Mouse (Mus musculus) spleen, adult 2 months (tissue): ENCODE data around the gene Tmprss5. TPM values are rescaled to one million over a fixed set of nuclear protein-coding genes. Genes with fewer than 3 reads are reported as not detected.

Experiments
- DNase-seq, 2 experiments: peaks; one replicate each; pipeline versions ENCODE4 v3.0.0 to v3.0.0-alpha.2; 2012 to 2021; ENCODE audit warnings: low spot score in 2 of 2, low read depth in 1 of 2
- H3K27ac ChIP-seq: fragments of 200-500 bp; 2 replicates; pipeline ENCODE4 v1.5.1; 2012; ENCODE audit warnings: low read length, inconsistent platforms; ENCODE audit not compliant: insufficient read depth
- H3K27me3 ChIP-seq: fragments of 200-500 bp; 2 replicates; pipeline ENCODE4 v1.6.1; 2012; ENCODE audit warnings: mild to moderate bottlenecking, moderate library complexity, low read length, inconsistent platforms; ENCODE audit not compliant: control insufficient read depth, insufficient read depth
- H3K36me3 ChIP-seq: fragments of 200-500 bp; 2 replicates; pipeline ENCODE4 v1.6.1; 2012; ENCODE audit warnings: mild to moderate bottlenecking, low read length, inconsistent platforms; ENCODE audit not compliant: control insufficient read depth, insufficient read depth
- H3K4me1 ChIP-seq: fragments of 200-500 bp; 2 replicates; pipeline ENCODE4 v1.6.1; 2011; ENCODE audit warnings: inconsistent platforms; ENCODE audit not compliant: control insufficient read depth, insufficient read depth, insufficient read length
- H3K4me3 ChIP-seq: fragments of 200-500 bp; 2 replicates; pipeline ENCODE4 v1.5.1; 2011; ENCODE audit warnings: mild to moderate bottlenecking, inconsistent platforms; ENCODE audit not compliant: insufficient read depth, insufficient read length; ENCODE audit errors: extremely low read depth
- CTCF ChIP-seq: fragments of 200-500 bp; IDR thresholded peaks from 2 replicates; pipeline ENCODE4 v1.5.1; 2011; ENCODE audit warnings: mild to moderate bottlenecking, inconsistent platforms; ENCODE audit not compliant: insufficient read depth, insufficient read length, insufficient replicate concordance; ENCODE audit errors: extremely low read depth
- POLR2A ChIP-seq: fragments of 200-500 bp; IDR thresholded peaks from 2 replicates; pipeline ENCODE4 v1.6.1; 2011; ENCODE audit warnings: low read depth, low read length, inconsistent platforms
- WGBS: fragments of 180-500 bp; shearing (Covaris S2); methylation state at CpG from one replicate; pipeline ENCODE4 v1.1.7; 2018; 5-methylcytosine and 5-hydroxymethylcytosine counted together
- polyA plus RNA-seq: library from polyadenylated mRNA; depleted of rRNA; stranded (reverse); fragments of >200 nt; gene quantifications from 2 replicates; pipeline ENCODE4 v1.2.3, GENCODE M21; 2012; rRNA removed

Gene Tmprss5
- polyA plus RNA-seq, 1 experiment = 0.20 TPM

DNA sequence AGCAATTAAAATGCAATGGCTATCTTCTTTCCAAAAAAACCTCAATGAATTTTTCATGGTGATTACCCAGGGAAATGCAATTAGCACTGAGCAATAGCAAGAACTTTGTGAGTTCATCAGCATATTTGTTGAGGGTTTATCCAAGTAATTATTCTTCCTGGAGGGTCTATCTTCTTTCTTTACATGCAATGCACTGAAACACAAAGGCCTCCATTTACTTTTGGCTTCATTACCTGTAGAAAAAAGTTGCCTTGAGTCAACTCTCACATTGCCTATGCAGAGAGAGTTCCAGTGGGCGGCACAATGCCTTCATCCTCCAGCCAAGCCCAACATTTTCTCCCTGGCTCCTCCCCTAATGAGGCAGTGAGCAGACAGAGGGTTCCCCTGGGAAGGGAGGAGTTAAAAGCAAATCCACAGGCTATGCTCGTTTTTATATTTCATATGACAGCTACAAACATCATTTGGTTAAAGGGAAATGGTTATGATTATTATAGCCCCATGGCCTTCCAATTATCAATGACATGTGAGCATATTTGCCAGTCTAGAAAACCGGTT, 37.3 kb downstream of the Tmprss5 start:
- Histone ChIP-seq H3K27ac (no peak overlapping the region), H3K36me3 (no peaks in the 10 kb centered on the region), H3K4me1 (no peaks in the 10 kb centered on the region), H3K27me3 (no peaks in the 10 kb centered on the region), H3K4me3 (no peak overlapping the region)
- DNase-seq = no peak
- WGBS = 54% methylated on average over 3 of the region's 3 CpGs
- no peak for TF ChIP-seq POLR2A
- TF ChIP-seq CTCF = no peak

DNA sequence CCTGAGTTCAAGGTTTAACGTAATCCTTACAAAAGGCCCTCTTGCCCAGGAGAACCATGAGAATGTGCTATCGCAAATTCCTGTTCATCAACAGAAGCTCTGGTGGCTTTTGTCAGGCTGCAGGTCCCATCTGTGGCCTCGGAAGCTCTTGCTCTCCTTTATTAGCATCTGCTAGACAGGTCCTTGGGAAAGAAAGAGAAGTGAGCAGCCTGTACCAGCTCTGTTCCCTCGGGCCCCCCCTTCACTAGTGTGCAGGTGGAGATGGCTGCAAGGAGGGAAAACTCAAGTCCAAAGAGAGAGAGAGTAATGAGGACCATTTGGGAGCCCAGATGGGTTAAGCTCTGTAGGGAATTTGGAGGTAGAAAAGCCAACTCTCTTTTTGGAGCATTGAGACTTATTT, 38.7 kb downstream of the Tmprss5 start:
- 80% methylated on average over 4 of the region's 4 CpGs for WGBS

DNA sequence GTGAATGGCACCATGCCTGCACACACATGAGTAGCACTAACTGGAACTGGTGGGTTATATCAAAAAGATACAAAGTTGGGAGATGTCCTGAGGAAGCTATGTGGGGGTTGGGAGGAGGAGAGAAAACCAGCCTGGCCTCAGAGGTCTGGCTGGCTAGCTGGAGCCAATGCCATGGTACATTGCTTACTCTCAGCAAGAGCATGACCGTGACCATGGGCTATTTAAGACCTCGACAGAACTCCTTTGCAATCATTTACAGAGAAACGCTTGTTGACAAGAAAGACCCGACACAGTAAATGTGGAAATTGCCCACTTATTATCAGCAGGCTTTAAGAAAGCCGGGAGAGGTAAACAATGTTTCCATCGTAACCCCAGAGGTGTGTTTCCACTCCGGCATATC, 44.6 kb downstream of the Tmprss5 start:
- no peak for DNase-seq
- whole genome bisulfite sequencing = 87% methylated on average over 7 of the region's 7 CpGs

More for the DNA sequence above, 38.7 kb downstream of the Tmprss5 start:
- no peak for DNase-seq
- TF ChIP-seq POLR2A (no peak), CTCF (no peak)
- no peaks in the 10 kb centered on the region for H3K4me1 ChIP-seq
- no peak overlapping the region for H3K4me3 ChIP-seq
- no peaks in the 10 kb centered on the region for H3K36me3 ChIP-seq
- no peak overlapping the region for H3K27ac ChIP-seq
- H3K27me3 ChIP-seq = no peaks in the 10 kb centered on the region

DNA sequence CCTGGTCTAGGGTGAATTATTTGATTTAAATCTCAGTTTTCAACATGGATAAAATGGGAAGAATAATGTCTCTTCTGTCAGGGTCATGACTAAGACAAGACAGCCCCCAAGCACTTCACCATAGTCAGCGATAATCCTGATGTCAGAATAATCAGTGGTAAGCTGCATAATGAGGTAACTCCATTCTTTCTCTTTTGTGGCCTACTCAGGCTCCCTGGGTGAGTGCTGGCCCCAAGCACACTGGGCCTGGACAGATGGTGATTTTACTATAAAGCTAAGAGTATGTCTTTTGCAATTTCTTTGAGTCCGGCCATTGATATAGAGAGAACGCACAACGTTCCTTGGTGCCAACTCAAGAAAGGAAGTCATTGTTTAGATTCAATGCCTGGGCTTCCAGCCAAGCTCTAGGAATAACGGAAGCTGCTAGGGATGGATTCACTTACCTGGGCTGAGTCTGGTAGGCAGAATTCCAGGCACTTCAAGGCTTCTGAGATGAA, 49.5 kb downstream of the Tmprss5 start:
- Histone ChIP-seq H3K4me3 (no peak overlapping the region), H3K4me1 (no peaks in the 10 kb centered on the region), H3K36me3 (no peaks in the 10 kb centered on the region), H3K27ac (no peak overlapping the region), H3K27me3 (no peaks in the 10 kb centered on the region)
- 86% methylated on average over 5 of the region's 5 CpGs for WGBS
- TF ChIP-seq CTCF = no peak
- no peak for TF ChIP-seq POLR2A
- DNase-seq = no peak

More for the DNA sequence above, 44.6 kb downstream of the Tmprss5 start:
- Histone ChIP-seq H3K27ac (no peak overlapping the region), H3K4me3 (no peak overlapping the region), H3K4me1 (no peaks in the 10 kb centered on the region), H3K27me3 (no peaks in the 10 kb centered on the region), H3K36me3 (no peaks in the 10 kb centered on the region)
- no peak for TF ChIP-seq CTCF
- no peak for TF ChIP-seq POLR2A

DNA sequence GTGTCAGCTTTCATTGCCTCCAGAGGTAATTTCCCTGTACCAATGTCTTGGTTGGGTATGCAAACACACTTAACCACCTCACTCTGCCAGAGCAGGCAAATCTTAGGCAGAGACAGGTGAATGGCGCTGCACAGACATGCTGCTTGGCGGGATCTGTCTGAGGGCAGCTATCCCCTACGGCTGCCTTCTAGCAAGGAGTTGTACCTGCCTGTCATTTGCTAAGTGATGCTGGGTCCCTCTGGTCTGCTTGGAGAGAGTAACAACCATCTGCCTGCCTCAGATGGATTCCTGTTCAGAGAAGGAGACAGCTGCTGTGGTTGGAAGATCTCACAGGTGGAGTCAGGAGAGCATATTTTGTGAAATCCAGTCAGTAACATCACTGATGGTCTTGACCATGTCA, 62.8 kb downstream of the Tmprss5 start:
- H3K4me1 ChIP-seq = no peaks in the 10 kb centered on the region
- H3K4me3 ChIP-seq = no peak overlapping the region
- no peaks in the 10 kb centered on the region for H3K27me3 ChIP-seq
- H3K27ac ChIP-seq = no peak overlapping the region
- WGBS = 88% methylated on average over 3 of the region's 3 CpGs
- DNase-seq = no peak
- H3K36me3 ChIP-seq = no peaks in the 10 kb centered on the region
- TF ChIP-seq POLR2A (no peak), CTCF (no peak)

DNA sequence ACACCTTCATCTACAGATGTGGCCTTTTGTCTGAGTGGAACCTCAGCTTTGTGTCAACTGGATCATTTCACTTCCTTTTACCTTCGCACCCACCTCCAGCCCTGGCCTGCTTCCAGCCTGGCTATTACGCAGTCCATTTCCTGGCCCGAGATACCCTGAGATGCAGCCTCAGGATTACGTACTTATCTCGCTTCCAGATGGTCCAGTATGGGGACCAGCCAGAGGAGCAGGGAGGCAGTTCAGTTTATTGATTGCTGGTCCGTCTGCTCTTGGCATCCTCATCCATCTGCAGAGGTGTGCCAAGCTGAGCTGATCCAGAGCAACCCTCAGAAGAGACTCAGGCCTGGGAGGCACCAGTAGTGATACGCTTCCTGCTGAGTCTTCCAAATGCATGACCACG, 64.7 kb downstream of the Tmprss5 start:
- Histone ChIP-seq H3K4me1 (no peaks in the 10 kb centered on the region), H3K36me3 (no peaks in the 10 kb centered on the region), H3K27me3 (no peaks in the 10 kb centered on the region), H3K27ac (no peak overlapping the region), H3K4me3 (no peak overlapping the region)
- 75% methylated on average over 8 of the region's 8 CpGs for WGBS
- no peak for TF ChIP-seq CTCF
- DNase-seq = no peak

DNA sequence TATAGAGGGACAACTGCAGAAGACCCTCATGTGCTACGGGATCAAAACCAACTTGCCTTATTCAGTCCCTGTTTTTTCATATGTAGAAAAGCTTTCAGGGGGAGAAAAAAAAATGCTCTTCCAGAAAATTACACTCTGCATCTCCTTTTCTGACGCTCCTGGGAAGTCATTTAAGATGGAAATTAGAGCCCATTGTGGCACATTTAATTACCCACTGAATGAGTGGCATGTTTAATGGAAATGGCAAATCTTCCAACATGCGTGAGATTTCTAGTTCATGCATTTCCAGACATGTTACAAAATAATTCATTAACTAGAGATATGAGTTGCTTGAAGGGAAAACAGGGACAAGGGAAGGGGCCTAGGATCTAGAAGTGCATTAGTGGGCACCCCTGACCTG, 66.0 kb downstream of the Tmprss5 start:
- DNase-seq = no peak
- H3K36me3 ChIP-seq = no peaks in the 10 kb centered on the region
- TF ChIP-seq POLR2A (no peak), CTCF (no peak)
- no peaks in the 10 kb centered on the region for H3K4me1 ChIP-seq
- H3K4me3 ChIP-seq = no peak overlapping the region
- no peak overlapping the region for H3K27ac ChIP-seq
- H3K27me3 ChIP-seq = no peaks in the 10 kb centered on the region
- 82% methylated on average over 3 of the region's 3 CpGs for WGBS

Other genes starting within 250 kb of the Tmprss5 start
- gene Zbtb16, start 245.0 kb upstream of the Tmprss5 start, polyA plus RNA-seq = 2.5 and 3.1 TPM in 2 replicates
- 0.05 TPM in 1 of 2 replicates, not detected in the other for gene Htr3a, start 170.2 kb upstream of the Tmprss5 start, polyA plus RNA-seq
- not detected in 2 replicates for gene Htr3b, start 116.3 kb upstream of the Tmprss5 start, polyA plus RNA-seq
- 12.3 and 15.2 TPM in 2 replicates for gene Usp28, start 95.9 kb upstream of the Tmprss5 start, polyA plus RNA-seq
- gene Zw10, start 25.6 kb upstream of the Tmprss5 start, polyA plus RNA-seq = 7.8 and 8.1 TPM in 2 replicates
- gene Gm4894, start 169.3 kb downstream of the Tmprss5 start, polyA plus RNA-seq = not detected in 2 replicates